Mouse (Mus musculus) liver, adult 2 months (tissue): ENCODE measurements around the gene Plxnb1. TPM values are rescaled to one million over a fixed set of nuclear protein-coding genes. Genes with fewer than 3 reads are reported as not detected.

Source experiments
- DNase-seq: peaks from one replicate; pipeline ENCODE4 v3.0.0-alpha.2; 2011; ENCODE audit warnings: low read depth, low spot score; ENCODE audit errors: extremely low read depth
- H3K27ac ChIP-seq: fragments of 200-500 bp; replicated peaks from 2 replicates; pipeline ENCODE4 v1.5.1; 2012; ENCODE audit warnings: low read depth, mild to moderate bottlenecking, control low read depth, inconsistent platforms, low read length; ENCODE audit not compliant: insufficient read depth
- H3K27me3 ChIP-seq: fragments of 200-500 bp; 2 replicates; pipeline ENCODE4 v1.6.1; 2012; ENCODE audit warnings: mild to moderate bottlenecking, moderate library complexity, low read length, inconsistent platforms; ENCODE audit not compliant: control insufficient read depth, insufficient read depth
- H3K36me3 ChIP-seq: fragments of 200-500 bp; 2 replicates; pipeline ENCODE4 v1.6.1; 2012; ENCODE audit warnings: low read length, inconsistent platforms; ENCODE audit not compliant: control insufficient read depth, insufficient read depth
- H3K4me1 ChIP-seq: fragments of 200-500 bp; 2 replicates; pipeline ENCODE4 v1.6.1; 2011; ENCODE audit warnings: low read length; ENCODE audit not compliant: control insufficient read depth, insufficient read depth
- H3K4me3 ChIP-seq: fragments of 200-500 bp; 2 replicates; pipeline ENCODE4 v1.5.1; 2011; ENCODE audit warnings: low read depth, mild to moderate bottlenecking, control low read depth, low read length, moderate library complexity; ENCODE audit not compliant: insufficient read depth
- H3K79me2 ChIP-seq: fragments of 200-500 bp; 2 replicates; pipeline ENCODE4 v1.6.1; 2012; ENCODE audit warnings: inconsistent platforms, mild to moderate bottlenecking, low read length, moderate library complexity; ENCODE audit not compliant: control insufficient read depth, insufficient read depth
- H3K9ac ChIP-seq: fragments of 200-500 bp; 2 replicates; pipeline ENCODE4 v1.6.1; 2012; ENCODE audit warnings: low read depth, mild to moderate bottlenecking, control low read depth, inconsistent platforms, low read length
- CTCF ChIP-seq: fragments of 200-500 bp; IDR thresholded peaks from 2 replicates; pipeline ENCODE4 v1.5.1; 2011; ENCODE audit warnings: low read depth, low read length, control low read depth
- POLR2A ChIP-seq: fragments of 200-500 bp; IDR thresholded peaks from 2 replicates; pipeline ENCODE4 v1.6.1; 2011; ENCODE audit warnings: low read length, control low read depth; ENCODE audit not compliant: insufficient read depth; ENCODE audit errors: extremely low read depth
- WGBS: fragments of 180-500 bp; shearing (Covaris S2); methylation state at CpG from one replicate; pipeline ENCODE4 v1.1.7; 2018; 5-methylcytosine and 5-hydroxymethylcytosine counted together
- polyA plus RNA-seq: library from polyadenylated mRNA; depleted of rRNA; stranded (reverse); fragments of >200 nt; gene quantifications from 2 replicates; pipeline ENCODE4 v1.2.3, GENCODE M21; 2012
- total RNA-seq: library from RNA; depleted of rRNA; stranded (reverse); fragments of >200 nt; gene quantifications from 2 replicates; pipeline ENCODE4 v1.2.3, GENCODE M21; 2014

Plxnb1 gene
- total and polyA plus RNA-seq, 2 experiments = 10.9 to 26.5 TPM

- Histone ChIP-seq H3K4me1 (peaks cover 12% of the 10 kb centered on the region), H3K27me3 (no peaks in the 10 kb centered on the region), H3K79me2 (peaks cover 11% of the 10 kb centered on the region; the same call in 1 of the 2 replicates), H3K27ac (peak overlapping the region; percentile 63), H3K9ac (peak overlapping the region; percentile 58; the same call in 1 of the 2 replicates), H3K4me3 (peak overlapping the region; percentile 49), H3K36me3 (no peaks in the 10 kb centered on the region)
- no peak for TF ChIP-seq CTCF
- TF ChIP-seq POLR2A = no peak
- peak; percentile 90 for DNase-seq
- WGBS = 3% methylated on average over 7 of the region's 7 CpGs
These were observed 40.5 kb upstream of the Plxnb1 start for GRCm38 (mm10) chr9:109054712-109055111.

DNA sequence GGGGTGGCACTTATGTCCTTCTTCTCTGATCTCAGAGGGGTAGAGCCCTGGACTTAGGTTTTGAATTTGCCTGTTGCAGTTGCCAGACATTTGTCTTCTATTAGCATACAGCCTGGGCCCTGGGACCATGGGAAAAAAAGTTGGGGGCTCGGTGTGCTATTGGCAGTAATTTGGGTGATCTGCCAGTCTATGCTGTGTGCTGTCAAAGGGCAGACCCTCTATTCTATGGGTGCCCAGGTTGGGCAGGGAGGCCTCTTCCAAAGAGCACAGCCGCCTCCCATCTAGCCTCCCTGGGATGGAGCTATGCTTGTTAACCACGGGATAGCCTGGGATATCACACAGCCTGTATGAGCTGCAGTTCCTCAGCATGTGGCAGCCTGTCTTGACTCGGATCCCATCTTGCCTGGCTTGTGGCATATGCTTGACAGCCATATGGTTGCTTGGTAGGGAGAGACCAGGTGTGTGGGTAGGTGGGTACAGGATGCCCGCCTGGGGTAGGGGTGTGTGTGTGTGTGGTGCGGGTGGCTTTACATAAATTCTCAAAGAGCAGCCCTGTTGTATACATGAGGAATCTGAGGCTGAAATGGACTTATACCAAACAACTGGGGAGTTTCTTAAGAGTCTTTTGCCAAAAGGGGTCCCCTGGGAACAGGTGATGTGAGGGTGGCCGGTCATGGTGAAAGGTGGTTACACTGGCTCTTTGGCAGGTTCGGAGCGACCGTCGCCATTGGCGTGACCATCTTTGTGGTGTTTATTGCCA lies 39.7 kb upstream of the Plxnb1 start:
- 93% methylated on average over 12 of the region's 12 CpGs for WGBS
- peak overlapping the region; percentile 63 for H3K27ac ChIP-seq
- peak overlapping the region; percentile 58 for H3K9ac ChIP-seq
- TF ChIP-seq POLR2A (no peak), CTCF (no peak)
- peak overlapping the region; percentile 49 for H3K4me3 ChIP-seq
- DNase-seq = no peak
- H3K36me3 ChIP-seq = no peaks in the 10 kb centered on the region
- peaks cover 11% of the 10 kb centered on the region; the same call in 1 of the 2 replicates for H3K79me2 ChIP-seq
- H3K27me3 ChIP-seq = no peaks in the 10 kb centered on the region
- H3K4me1 ChIP-seq = peaks cover 12% of the 10 kb centered on the region

DNA sequence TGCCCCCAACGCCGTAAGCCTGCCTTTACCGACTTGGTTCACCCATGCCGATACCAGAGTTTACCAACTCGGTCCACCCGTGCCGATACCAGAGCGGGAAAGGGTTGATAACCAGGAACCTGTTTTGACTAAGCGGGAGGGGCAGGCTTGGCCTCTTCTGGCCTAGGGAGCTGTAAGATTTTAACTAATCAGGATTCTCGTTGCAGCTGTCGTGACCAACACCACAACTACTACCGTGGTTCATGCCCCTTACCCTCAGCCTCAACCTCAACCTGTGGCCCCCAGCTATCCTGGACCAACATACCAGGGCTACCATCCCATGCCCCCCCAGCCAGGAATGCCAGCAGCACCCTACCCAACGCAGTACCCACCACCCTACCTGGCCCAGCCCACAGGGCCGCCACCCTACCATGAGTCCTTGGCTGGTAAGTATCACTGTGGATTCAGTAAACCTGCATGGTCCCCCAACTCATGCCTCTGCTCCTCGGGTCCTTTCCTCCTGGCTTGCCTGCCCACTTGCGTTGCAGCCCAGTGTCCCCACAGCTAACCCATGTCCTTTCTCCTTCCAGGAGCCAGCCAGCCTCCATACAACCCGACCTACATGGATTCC lies 39.0 kb upstream of the Plxnb1 start:
- Histone ChIP-seq H3K4me1 (peaks cover 12% of the 10 kb centered on the region), H3K27me3 (no peaks in the 10 kb centered on the region), H3K4me3 (no peak overlapping the region), H3K36me3 (no peaks in the 10 kb centered on the region), H3K27ac (no peak overlapping the region), H3K79me2 (peaks cover 11% of the 10 kb centered on the region; the same call in 1 of the 2 replicates), H3K9ac (peak overlapping the region; percentile 1; the same call in 1 of the 2 replicates)
- no peak for DNase-seq
- 92% methylated on average over 17 of the region's 17 CpGs for WGBS
- TF ChIP-seq CTCF (no peak), POLR2A (no peak)

- H3K4me3 ChIP-seq = no peak overlapping the region
- no peaks in the 10 kb centered on the region for H3K27me3 ChIP-seq
- DNase-seq = no peak
- WGBS = 89% methylated on average over 4 of the region's 4 CpGs
- no peaks in the 10 kb centered on the region for H3K36me3 ChIP-seq
- no peak overlapping the region for H3K27ac ChIP-seq
- TF ChIP-seq CTCF = no peak
- H3K9ac ChIP-seq = no peak overlapping the region
- H3K79me2 ChIP-seq = peaks cover 11% of the 10 kb centered on the region; the same call in 1 of the 2 replicates
- H3K4me1 ChIP-seq = peaks cover 12% of the 10 kb centered on the region
These were observed 38.3 kb upstream of the Plxnb1 start for GRCm38 (mm10) chr9:109056916-109057315.

GRCm38 (mm10) chr9:109057543-109057942 lies 37.6 kb upstream of the Plxnb1 start:
- no peaks in the 10 kb centered on the region for H3K36me3 ChIP-seq
- H3K4me3 ChIP-seq = no peak overlapping the region
- TF ChIP-seq POLR2A (no peak), CTCF (no peak)
- no peak overlapping the region for H3K9ac ChIP-seq
- peak overlapping the region; percentile 26 for H3K27ac ChIP-seq
- peaks cover 11% of the 10 kb centered on the region; the same call in 1 of the 2 replicates for H3K79me2 ChIP-seq
- WGBS = 86% methylated on average over 5 of the region's 5 CpGs
- H3K4me1 ChIP-seq = peaks cover 12% of the 10 kb centered on the region
- DNase-seq = peak; percentile 22
- no peaks in the 10 kb centered on the region for H3K27me3 ChIP-seq

DNA sequence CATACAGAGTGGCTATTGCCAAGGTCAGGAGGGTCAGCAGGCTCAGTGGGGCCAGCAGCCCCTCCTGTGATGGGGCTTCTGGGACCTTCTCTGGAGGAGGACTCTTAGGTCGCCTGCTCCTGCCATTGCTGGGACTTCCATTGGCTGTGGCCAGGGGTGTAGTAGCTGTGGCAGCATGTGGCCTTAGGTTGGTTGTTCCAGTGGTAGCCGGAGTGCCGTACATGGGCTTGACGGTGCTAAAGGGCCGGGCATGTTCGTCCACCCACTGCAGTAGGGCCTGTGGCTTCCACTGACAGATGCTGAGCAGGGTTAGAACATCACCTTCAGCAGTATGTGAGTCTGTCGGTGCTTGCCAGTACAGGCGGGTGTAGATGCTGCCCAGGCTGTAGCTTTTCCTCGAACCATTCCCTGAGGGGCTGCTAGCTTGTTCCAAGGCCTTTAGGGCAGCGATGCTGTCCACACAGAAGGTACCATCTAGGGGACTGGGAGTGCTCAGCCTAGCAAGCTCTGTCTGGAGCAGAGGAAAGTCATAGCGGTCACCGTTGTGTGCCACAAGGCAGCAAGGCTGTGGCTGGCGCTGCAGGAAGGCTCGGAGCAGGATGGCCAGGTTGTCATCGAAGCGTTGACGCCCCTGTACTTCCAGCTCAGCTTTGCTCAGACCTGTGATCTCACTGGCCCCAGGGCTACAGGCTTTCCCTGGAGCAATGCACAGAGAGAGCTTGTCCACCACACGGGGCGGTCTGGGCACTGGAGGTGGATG lies 37.0 kb upstream of the Plxnb1 start:
- H3K36me3 ChIP-seq = no peaks in the 10 kb centered on the region
- 86% methylated on average over 19 of the region's 19 CpGs for WGBS
- H3K27ac ChIP-seq = peak overlapping the region; percentile 41
- H3K79me2 ChIP-seq = peaks cover 11% of the 10 kb centered on the region; the same call in 1 of the 2 replicates
- H3K4me1 ChIP-seq = peaks cover 12% of the 10 kb centered on the region
- H3K4me3 ChIP-seq = peak overlapping the region; percentile 31
- no peak for TF ChIP-seq POLR2A
- TF ChIP-seq CTCF = no peak
- peak overlapping the region; percentile 68 for H3K9ac ChIP-seq
- no peaks in the 10 kb centered on the region for H3K27me3 ChIP-seq
- no peak for DNase-seq
